Mouse (Mus musculus) midbrain, embryonic 16.5 days (tissue): ENCODE results near the gene Thtpa. TPM values are rescaled to one million over a fixed set of nuclear protein-coding genes. Genes with fewer than 3 reads are reported as not detected.

ENCODE experiments used
- ATAC-seq: fragments of 200-750 bp; cut with Nextera tagmentation; 2 replicates; pipeline ENCODE4 v1.8.0; 2017; ENCODE audit warnings: moderate TSS enrichment
- H3K27ac ChIP-seq: fragments of 300-500 bp; sonication (generic); 2 replicates; pipeline ENCODE4 v1.5.1; 2014; ENCODE audit warnings: mild to moderate bottlenecking, low read length, mixed read lengths
- H3K27me3 ChIP-seq: fragments of 300-500 bp; sonication (generic); 2 replicates; pipeline ENCODE4 v1.6.1; 2014; ENCODE audit warnings: low read depth, low read length, mixed read lengths; ENCODE audit not compliant: control insufficient read depth, insufficient read depth
- H3K36me3 ChIP-seq: fragments of 300-500 bp; sonication (generic); 2 replicates; pipeline ENCODE4 v1.6.1; 2014; ENCODE audit warnings: mild to moderate bottlenecking, low read length, moderate library complexity, mixed read lengths; ENCODE audit not compliant: control insufficient read depth, insufficient read depth
- H3K4me1 ChIP-seq: fragments of 300-500 bp; sonication (generic); 2 replicates; pipeline ENCODE4 v1.6.1; 2014; ENCODE audit warnings: mild to moderate bottlenecking, low read length, mixed read lengths; ENCODE audit not compliant: control insufficient read depth, insufficient read depth
- H3K4me2 ChIP-seq: fragments of 300-500 bp; sonication (generic); 2 replicates; pipeline ENCODE4 v1.6.1; 2014; ENCODE audit warnings: mild to moderate bottlenecking, low read length, mixed read lengths
- H3K4me3 ChIP-seq: fragments of 300-500 bp; sonication (generic); 2 replicates; pipeline ENCODE4 v1.5.1; 2014; ENCODE audit warnings: low read depth, mild to moderate bottlenecking, low read length, moderate library complexity, mixed read lengths
- H3K9ac ChIP-seq: fragments of 300-500 bp; sonication (generic); 2 replicates; pipeline ENCODE4 v1.6.1; 2014; ENCODE audit warnings: low read depth, low read length, mixed read lengths
- H3K9me3 ChIP-seq: fragments of 300-500 bp; sonication (generic); replicated peaks from 2 replicates; pipeline ENCODE4 v1.6.1; 2014; ENCODE audit warnings: mild to moderate bottlenecking, low read length, mixed read lengths; ENCODE audit not compliant: control insufficient read depth, poor library complexity, severe bottlenecking
- WGBS: fragments of 180-500 bp; shearing (Covaris S2); extraction: QIAGEN DNeasy Blood & Tissue Kit; methylation state at CpG from one replicate; pipeline ENCODE4 v1.1.7; 2014; 5-methylcytosine and 5-hydroxymethylcytosine counted together
- polyA plus RNA-seq: library from polyadenylated mRNA; unstranded; fragments of >200 nt; fragmentation: Nextera tagmentation; extraction: Ambion mirVana; gene quantifications from 2 replicates; pipeline ENCODE4 v1.2.1, GENCODE M21; 2015

Thtpa gene
- polyA plus RNA-seq, 1 experiment from 2014 or later, result 38.6 TPM

- Histone ChIP-seq H3K4me2 (peak overlapping the region; percentile 66), H3K9ac (peak overlapping the region; percentile 98), H3K36me3 (peaks cover 7% of the 10 kb centered on the region), H3K4me3 (peak overlapping the region; percentile 90), H3K4me1 (peaks cover 45% of the 10 kb centered on the region), H3K27ac (peak overlapping the region; percentile 95), H3K9me3 (no peaks in the 10 kb centered on the region), H3K27me3 (no peaks in the 10 kb centered on the region)
- 0% methylated on average over 8 of the region's 8 CpGs for WGBS
- peak; percentile 34 for ATAC-seq
These were observed 21.3 kb downstream of the Thtpa start for GRCm38 (mm10) chr14:55115846-55116245.

DNA sequence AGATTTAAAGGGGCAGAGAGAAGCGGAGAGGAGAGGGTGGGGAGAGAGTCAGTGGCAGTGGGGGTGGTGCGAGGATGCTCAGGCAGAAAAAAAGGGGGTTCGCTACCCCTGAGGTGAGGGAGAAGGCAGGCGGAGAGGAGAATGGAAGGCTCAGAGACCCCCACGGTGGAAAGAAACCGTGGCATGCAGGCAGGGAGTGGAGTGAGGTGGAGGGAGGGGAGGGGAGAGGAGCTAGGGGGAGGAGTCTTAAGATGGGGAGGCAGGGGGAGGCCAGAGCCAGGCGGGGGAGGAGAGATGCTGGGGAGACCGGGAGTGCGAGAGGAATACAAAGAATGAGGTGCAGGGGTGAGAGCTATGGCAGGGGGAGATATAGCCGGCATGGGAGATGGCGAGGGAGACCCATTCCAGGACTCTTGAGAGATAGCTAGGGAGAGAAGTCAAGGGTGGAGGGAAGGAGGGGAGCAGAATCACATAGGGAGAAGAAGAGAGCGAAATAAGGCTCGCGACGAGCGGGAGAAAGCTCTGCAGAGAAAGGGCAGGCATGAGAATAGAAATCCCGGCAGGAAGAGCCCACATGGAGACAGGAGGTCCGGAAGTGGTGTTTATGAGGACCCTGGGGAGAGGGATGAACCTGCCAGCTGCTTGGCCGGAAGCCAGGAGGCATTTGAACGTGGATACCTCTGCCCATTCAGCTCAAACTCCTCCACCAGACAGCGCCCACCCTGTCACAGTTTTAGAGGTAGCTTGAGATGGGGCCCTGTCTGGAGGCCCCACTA, 22.0 kb downstream of the Thtpa start, which contains the start of gene Jph4:
TSS of gene Jph4 (minus strand) at position 511 of the 776 bp plus-strand sequence.
- Histone ChIP-seq H3K27me3 (no peaks in the 10 kb centered on the region), H3K9me3 (no peaks in the 10 kb centered on the region), H3K27ac (peak within 1 kb of the TSS; percentile 95), H3K4me3 (peak within 1 kb of the TSS; percentile 90), H3K4me1 (peaks cover 38% of the 10 kb centered on the region), H3K36me3 (peaks cover 7% of the 10 kb centered on the region), H3K9ac (peak within 1 kb of the TSS; percentile 98), H3K4me2 (peak within 1 kb of the TSS; percentile 66)
- ATAC-seq, result peak; percentile 66
- WGBS, result 4% methylated on average over 21 of the region's 21 CpGs

DNA sequence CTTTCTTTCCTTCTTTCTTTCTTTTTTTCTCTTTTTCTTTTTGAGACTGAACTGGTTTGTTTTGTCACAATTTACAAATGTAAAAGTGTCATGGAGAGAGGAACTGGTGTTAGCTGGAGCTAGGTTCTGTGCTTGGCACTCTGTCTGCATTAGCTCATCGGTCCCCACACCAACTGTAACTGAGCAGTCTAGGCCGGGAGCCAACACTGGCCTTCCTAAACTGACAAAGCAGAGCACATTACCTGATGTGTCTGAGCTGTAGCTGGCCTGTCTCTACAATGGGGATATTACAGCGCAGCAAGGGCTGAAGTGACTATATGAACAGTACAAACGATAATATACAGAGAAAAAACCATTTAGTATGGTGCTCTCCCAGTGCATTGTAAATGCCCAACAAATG, 24.3 kb downstream of the Thtpa start:
- Histone ChIP-seq H3K4me2 (no peak overlapping the region), H3K4me3 (no peak overlapping the region), H3K27ac (no peak overlapping the region), H3K36me3 (peaks cover under 1% of the 10 kb centered on the region), H3K9me3 (no peaks in the 10 kb centered on the region), H3K4me1 (peaks cover 32% of the 10 kb centered on the region), H3K9ac (no peak overlapping the region), H3K27me3 (no peaks in the 10 kb centered on the region)
- WGBS, result 76% methylated on average over 4 of the region's 4 CpGs
- no peak for ATAC-seq

DNA sequence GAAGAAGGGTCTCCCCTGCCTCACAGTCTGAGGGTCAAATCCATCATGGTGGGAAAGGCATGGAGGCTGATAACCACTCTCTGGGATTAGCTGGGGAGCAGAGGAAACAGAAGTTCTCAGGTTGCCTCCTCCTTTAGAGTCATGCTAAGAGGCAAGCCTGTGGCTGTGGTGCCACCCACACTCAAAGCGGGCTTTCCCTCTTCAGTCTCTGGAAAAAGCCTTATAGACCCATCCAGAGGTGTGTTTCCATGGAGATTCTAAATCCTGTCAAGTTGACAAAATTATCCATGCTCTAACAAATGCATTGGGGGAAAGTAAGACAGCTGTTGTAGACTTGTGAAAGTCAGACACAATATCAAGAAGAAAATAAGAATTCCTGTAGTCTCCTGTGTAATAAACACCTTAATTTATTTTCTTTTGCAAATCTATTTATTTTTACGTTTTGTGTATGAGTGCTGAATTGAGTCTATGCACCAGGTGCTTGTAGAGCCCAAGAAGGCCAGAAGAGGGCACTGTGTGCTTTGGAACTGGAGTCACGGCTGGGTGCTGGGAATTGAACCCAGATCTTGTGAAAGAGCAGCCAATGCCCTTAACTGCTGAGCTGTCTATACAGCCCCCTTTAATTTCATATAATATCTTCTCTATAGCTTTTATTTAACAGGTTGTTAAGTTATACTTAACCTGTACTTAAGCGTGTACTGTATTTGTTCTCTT, 25.0 kb downstream of the Thtpa start:
- no peaks in the 10 kb centered on the region for H3K27me3 ChIP-seq
- WGBS, result 69% methylated on average over 4 of the region's 4 CpGs

GRCm38 (mm10) chr14:55121947-55122346, 27.4 kb downstream of the Thtpa start:
- WGBS, result 5% methylated on average over 5 of the region's 5 CpGs
- Histone ChIP-seq H3K4me2 (peak overlapping the region; percentile 42), H3K27me3 (no peaks in the 10 kb centered on the region), H3K9ac (peak overlapping the region; percentile 56), H3K27ac (peak overlapping the region; percentile 88), H3K36me3 (no peaks in the 10 kb centered on the region), H3K4me3 (peak overlapping the region; percentile 8; the same call in 1 of the 2 replicates), H3K4me1 (peaks cover 25% of the 10 kb centered on the region), H3K9me3 (no peaks in the 10 kb centered on the region)
- peak; percentile 90 for ATAC-seq

More for the DNA sequence above, 25.0 kb downstream of the Thtpa start:
- Histone ChIP-seq H3K4me1 (peaks cover 25% of the 10 kb centered on the region), H3K9ac (no peak overlapping the region), H3K4me2 (no peak overlapping the region), H3K27ac (no peak overlapping the region), H3K4me3 (no peak overlapping the region), H3K36me3 (no peaks in the 10 kb centered on the region), H3K9me3 (no peaks in the 10 kb centered on the region)
- ATAC-seq, result no peak

GRCm38 (mm10) chr14:55122359-55122758, 27.8 kb downstream of the Thtpa start:
- H3K4me3 ChIP-seq, result peak overlapping the region; percentile 8; the same call in 1 of the 2 replicates
- H3K9ac ChIP-seq, result peak overlapping the region; percentile 56
- ATAC-seq, result peak; percentile 46

DNA sequence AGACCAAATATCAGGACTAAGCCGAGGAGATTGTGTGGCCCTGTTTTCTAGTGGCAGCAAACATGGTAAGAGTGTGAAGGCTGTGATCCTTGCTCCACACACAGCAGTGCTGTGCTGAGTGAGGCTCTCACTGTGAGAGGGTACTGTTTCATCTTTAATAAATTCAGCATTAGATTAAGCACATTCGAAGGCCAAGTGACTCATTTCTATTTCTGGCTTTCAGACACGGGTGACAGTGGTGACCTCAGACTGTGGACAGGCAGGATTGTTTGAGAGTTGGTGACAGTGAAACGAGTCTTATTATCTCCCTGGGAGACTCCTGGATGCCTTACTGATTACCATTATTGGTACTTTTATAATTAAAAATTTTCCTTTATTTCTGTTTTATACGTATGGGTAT, 31.1 kb downstream of the Thtpa start:
- Histone ChIP-seq H3K9ac (no peak overlapping the region), H3K27ac (no peak overlapping the region), H3K4me1 (peaks cover 15% of the 10 kb centered on the region), H3K9me3 (no peaks in the 10 kb centered on the region), H3K27me3 (no peaks in the 10 kb centered on the region), H3K4me3 (no peak overlapping the region), H3K4me2 (no peak overlapping the region), H3K36me3 (no peaks in the 10 kb centered on the region)
- no peak for ATAC-seq
- WGBS, result 73% methylated on average over 5 of the region's 5 CpGs

More at GRCm38 (mm10) chr14:55122359-55122758, 27.8 kb downstream of the Thtpa start:
- WGBS, result 8% methylated on average over 8 of the region's 8 CpGs
- peak overlapping the region; percentile 88 for H3K27ac ChIP-seq
- peaks cover 22% of the 10 kb centered on the region for H3K4me1 ChIP-seq
- H3K27me3 ChIP-seq, result no peaks in the 10 kb centered on the region
- no peaks in the 10 kb centered on the region for H3K9me3 ChIP-seq
- no peaks in the 10 kb centered on the region for H3K36me3 ChIP-seq
- peak overlapping the region; percentile 42 for H3K4me2 ChIP-seq

- peaks cover 15% of the 10 kb centered on the region for H3K4me1 ChIP-seq
- H3K9me3 ChIP-seq, result no peaks in the 10 kb centered on the region
- H3K27me3 ChIP-seq, result no peaks in the 10 kb centered on the region
- H3K4me2 ChIP-seq, result no peak overlapping the region
- WGBS, result 57% methylated on average over 7 of the region's 7 CpGs
- H3K36me3 ChIP-seq, result no peaks in the 10 kb centered on the region
- H3K27ac ChIP-seq, result no peak overlapping the region
- no peak overlapping the region for H3K9ac ChIP-seq
- H3K4me3 ChIP-seq, result no peak overlapping the region
- no peak for ATAC-seq
These were observed 31.9 kb downstream of the Thtpa start for GRCm38 (mm10) chr14:55126521-55126920.

GRCm38 (mm10) chr14:55135676-55136075, 41.1 kb downstream of the Thtpa start:
- WGBS, result 62% methylated on average over 8 of the region's 8 CpGs

More at GRCm38 (mm10) chr14:55135676-55136075, 41.1 kb downstream of the Thtpa start:
- ATAC-seq, result no peak
- H3K9ac ChIP-seq, result no peak overlapping the region
- H3K36me3 ChIP-seq, result no peaks in the 10 kb centered on the region
- no peaks in the 10 kb centered on the region for H3K27me3 ChIP-seq
- no peak overlapping the region for H3K4me3 ChIP-seq
- no peak overlapping the region for H3K4me2 ChIP-seq
- H3K9me3 ChIP-seq, result no peaks in the 10 kb centered on the region
- H3K4me1 ChIP-seq, result no peaks in the 10 kb centered on the region
- H3K27ac ChIP-seq, result no peak overlapping the region
